Mouse (Mus musculus) lung, embryonic 15.5 days (tissue): Measurements from ENCODE around the gene Wee1. TPM values are rescaled to one million over a fixed set of nuclear protein-coding genes. Genes with fewer than 3 reads are reported as not detected.
"Not testable (repeated sequence)": the region's sequence is repeated elsewhere in the genome, so short reads cannot be mapped to it uniquely, and the experiment has no call there.

ENCODE experiments used
- ATAC-seq: fragments of 200-750 bp; cut with Nextera tagmentation; 2 replicates; pipeline ENCODE4 v1.8.0; 2017; ENCODE audit warnings: moderate number of reproducible peaks, borderline replicate concordance; ENCODE audit not compliant: low FRiP score, low TSS enrichment; ENCODE audit errors: extremely low read depth
- H3K27ac ChIP-seq: fragments of 300-500 bp; sonication (generic); 2 replicates; pipeline ENCODE4 v1.5.1; 2015; ENCODE audit warnings: moderate library complexity, mild to moderate bottlenecking, inconsistent platforms
- H3K27me3 ChIP-seq: fragments of 300-500 bp; sonication (generic); 2 replicates; pipeline ENCODE4 v1.6.1; 2015; ENCODE audit warnings: inconsistent platforms
- H3K36me3 ChIP-seq: fragments of 300-500 bp; sonication (generic); 2 replicates; pipeline ENCODE4 v1.6.1; 2015; ENCODE audit warnings: inconsistent platforms
- H3K4me1 ChIP-seq: fragments of 300-500 bp; sonication (generic); 2 replicates; pipeline ENCODE4 v1.6.1; 2015; ENCODE audit warnings: inconsistent platforms
- H3K4me2 ChIP-seq: fragments of 300-500 bp; sonication (generic); 2 replicates; pipeline ENCODE4 v1.6.1; 2015; ENCODE audit warnings: inconsistent platforms, mild to moderate bottlenecking, moderate library complexity
- H3K4me3 ChIP-seq: fragments of 300-500 bp; sonication (generic); 2 replicates; pipeline ENCODE4 v1.5.1; 2015; ENCODE audit warnings: mild to moderate bottlenecking, inconsistent platforms
- H3K9ac ChIP-seq: fragments of 300-500 bp; sonication (generic); 2 replicates; pipeline ENCODE4 v1.6.1; 2015; ENCODE audit warnings: inconsistent platforms
- H3K9me3 ChIP-seq: fragments of 300-500 bp; sonication (generic); 2 replicates; pipeline ENCODE4 v1.6.1; 2016; ENCODE audit warnings: inconsistent platforms
- WGBS: fragments of 180-500 bp; shearing (Covaris S2); methylation state at CpG from one replicate; pipeline ENCODE4 v1.1.7; 2015; 5-methylcytosine and 5-hydroxymethylcytosine counted together
- polyA plus RNA-seq: library from polyadenylated mRNA; unstranded; fragments of >200 nt; fragmentation: Nextera tagmentation; extraction: Ambion mirVana; gene quantifications from 2 replicates; pipeline ENCODE4 v1.2.1, GENCODE M21; 2015

Wee1 gene
- polyA plus RNA-seq, 1 experiment from 2014 or later = 31.4 TPM

GRCm38 (mm10) chr7:110106633-110107032 lies 15.2 kb upstream of the Wee1 start:
- Histone ChIP-seq H3K9me3 (no peaks in the 10 kb centered on the region), H3K27ac (no peak overlapping the region), H3K4me1 (peaks cover 17% of the 10 kb centered on the region), H3K27me3 (no peaks in the 10 kb centered on the region), H3K4me2 (no peak overlapping the region), H3K36me3 (no peaks in the 10 kb centered on the region), H3K9ac (no peak overlapping the region), H3K4me3 (no peak overlapping the region)
- 31% methylated on average over 3 of the region's 3 CpGs for WGBS
- no peak for ATAC-seq

- H3K9me3 ChIP-seq, H3K4me3 ChIP-seq, H3K9ac ChIP-seq, H3K27me3 ChIP-seq, H3K4me2 ChIP-seq, H3K36me3 ChIP-seq, ATAC-seq: not testable (repeated sequence)
- H3K27ac ChIP-seq = peak overlapping the region; percentile 43
- H3K4me1 ChIP-seq = peaks cover 17% of the 10 kb centered on the region
- 86% methylated on average over 3 of the region's 3 CpGs for WGBS
Measured at GRCm38 (mm10) chr7:110108524-110108923, 13.3 kb upstream of the Wee1 start.

DNA sequence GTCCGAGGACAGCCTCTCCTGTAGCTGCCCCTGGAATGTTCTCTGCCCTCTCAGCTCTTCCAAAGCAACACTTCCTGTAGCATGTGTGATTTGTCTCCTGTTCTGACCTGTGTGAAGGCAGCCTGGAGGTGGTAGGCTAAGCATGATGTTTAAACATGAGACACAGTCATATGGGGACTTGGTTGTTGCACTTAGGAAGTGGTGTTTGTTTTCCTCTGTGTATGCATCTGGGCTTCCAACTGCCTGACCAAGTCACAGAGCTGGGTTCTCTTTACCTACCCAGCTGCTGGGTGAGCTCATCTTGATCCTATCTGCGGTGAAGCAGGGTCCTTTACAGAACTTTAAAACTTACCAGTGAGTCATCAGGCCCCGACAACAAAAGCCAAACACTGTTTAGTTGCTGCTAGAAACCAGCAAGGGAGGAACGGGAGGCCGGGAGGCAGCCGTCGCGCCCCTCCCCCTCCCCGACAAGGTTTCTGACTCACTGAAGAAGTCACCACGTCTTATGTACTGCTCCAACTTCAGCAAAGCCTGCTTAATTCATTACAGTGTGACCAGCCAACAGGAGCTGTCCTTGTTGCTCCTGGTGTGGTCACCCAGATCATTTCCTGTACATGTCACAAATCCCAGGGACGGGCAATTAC lies 12.8 kb upstream of the Wee1 start:
- Histone ChIP-seq H3K4me1 (peaks cover 17% of the 10 kb centered on the region), H3K27me3 (no peaks in the 10 kb centered on the region), H3K9me3 (no peaks in the 10 kb centered on the region), H3K27ac (peak overlapping the region; percentile 43), H3K36me3 (no peaks in the 10 kb centered on the region), H3K4me2 (peak overlapping the region; percentile 28), H3K4me3 (no peak overlapping the region), H3K9ac (peak overlapping the region; percentile 18; the same call in 1 of the 2 replicates)
- peak; percentile 49; the same call in 1 of the 2 replicates for ATAC-seq
- 4% methylated on average over 11 of the region's 11 CpGs for WGBS

DNA sequence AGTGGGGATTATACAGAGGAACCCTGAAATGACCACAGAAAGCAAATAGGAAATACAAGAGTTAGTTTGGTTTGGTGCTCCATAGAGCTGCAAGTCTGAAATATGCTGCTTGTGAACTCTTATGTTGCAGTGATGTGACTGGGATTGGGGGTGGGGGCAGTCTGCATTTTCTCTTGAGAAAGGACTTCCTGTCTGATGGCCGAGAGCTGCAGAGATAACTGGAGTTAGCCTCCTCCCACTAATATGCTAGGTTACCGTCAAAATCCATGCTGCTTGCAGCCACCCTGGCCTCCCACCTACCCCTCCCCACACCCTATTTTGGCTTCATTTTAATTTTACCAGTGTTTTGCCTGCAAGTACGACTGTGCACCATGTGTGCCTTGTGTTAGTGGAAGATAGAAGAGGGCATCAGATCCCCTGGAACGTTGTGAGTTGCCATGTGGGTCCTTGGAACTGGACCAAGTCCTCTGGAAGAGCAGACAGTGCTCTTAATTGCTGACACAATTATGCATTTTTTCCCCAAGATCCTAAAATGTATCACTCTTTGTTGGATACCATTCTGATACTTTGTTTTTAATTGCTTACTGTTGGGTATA lies 11.7 kb upstream of the Wee1 start:
- ATAC-seq = peak; percentile 46; the same call in 1 of the 2 replicates
- no peak overlapping the region for H3K9ac ChIP-seq
- 16% methylated on average over 4 of the region's 4 CpGs for WGBS
- H3K9me3 ChIP-seq = no peaks in the 10 kb centered on the region
- H3K27me3 ChIP-seq = no peaks in the 10 kb centered on the region
- peaks cover 17% of the 10 kb centered on the region for H3K4me1 ChIP-seq
- H3K4me3 ChIP-seq = no peak overlapping the region
- H3K36me3 ChIP-seq = no peaks in the 10 kb centered on the region
- H3K4me2 ChIP-seq = no peak overlapping the region
- H3K27ac ChIP-seq = peak overlapping the region; percentile 43; the same call in 1 of the 2 replicates

- Histone ChIP-seq H3K4me3 (no peak overlapping the region), H3K27ac (no peak overlapping the region), H3K4me2 (no peak overlapping the region), H3K4me1 (peaks cover 7% of the 10 kb centered on the region), H3K36me3 (no peaks in the 10 kb centered on the region), H3K9ac (no peak overlapping the region), H3K9me3 (no peaks in the 10 kb centered on the region), H3K27me3 (no peaks in the 10 kb centered on the region)
- WGBS = 33% methylated on average over 5 of the region's 5 CpGs
- no peak for ATAC-seq
Measured at GRCm38 (mm10) chr7:110114699-110115098, 7.1 kb upstream of the Wee1 start.

- Histone ChIP-seq H3K36me3 (no peaks in the 10 kb centered on the region), H3K27me3 (no peaks in the 10 kb centered on the region), H3K27ac (0 out of 2 replicates have a peak overlapping the region, but pooled peaks have one; percentile 1), H3K4me2 (no peak overlapping the region), H3K9ac (no peak overlapping the region), H3K4me1 (0 out of 2 replicates have a peak, but pooled peaks cover 9% of the 10 kb centered on the region), H3K9me3 (no peaks in the 10 kb centered on the region), H3K4me3 (no peak overlapping the region)
- WGBS = 24% methylated on average over 1 of the region's 1 CpGs
- no peak for ATAC-seq
Measured at GRCm38 (mm10) chr7:110116731-110117291, 5.0 kb upstream of the Wee1 start.

DNA sequence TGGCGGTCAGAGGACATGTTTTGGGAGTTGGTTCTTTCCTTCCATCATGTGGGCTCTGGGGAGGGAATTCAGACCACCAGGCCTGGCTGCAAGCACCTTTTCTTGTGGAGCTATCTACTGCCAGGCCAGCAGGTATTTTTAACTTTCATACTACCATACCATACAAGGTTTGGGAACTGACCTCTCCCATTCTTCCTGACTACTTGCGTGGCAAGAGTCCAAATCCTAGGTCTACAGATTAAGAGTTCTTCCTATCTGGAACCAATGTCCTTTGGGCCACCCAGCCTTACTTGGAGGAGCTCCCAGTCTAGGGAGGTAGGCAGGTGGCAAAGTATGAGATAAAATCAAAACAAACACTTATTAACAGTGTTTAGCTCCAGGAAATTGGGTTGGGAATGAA lies 3.4 kb upstream of the Wee1 start:
- Histone ChIP-seq H3K4me3 (no peak overlapping the region), H3K27me3 (no peaks in the 10 kb centered on the region), H3K36me3 (no peaks in the 10 kb centered on the region), H3K9ac (no peak overlapping the region), H3K9me3 (no peaks in the 10 kb centered on the region), H3K4me1 (0 out of 2 replicates have a peak, but pooled peaks cover 9% of the 10 kb centered on the region), H3K4me2 (no peak overlapping the region), H3K27ac (no peak overlapping the region)
- ATAC-seq = no peak
- WGBS = 85% methylated on average over 2 of the region's 2 CpGs

GRCm38 (mm10) chr7:110120157-110120784 lies 1.6 kb upstream of the Wee1 start:
- Histone ChIP-seq H3K4me3 (0 out of 2 replicates have a peak overlapping the region, but pooled peaks have one; percentile 98), H3K27ac (no peak overlapping the region), H3K36me3 (no peaks in the 10 kb centered on the region), H3K4me1 (peaks cover 16% of the 10 kb centered on the region), H3K9ac (no peak overlapping the region), H3K27me3 (no peaks in the 10 kb centered on the region), H3K9me3 (no peaks in the 10 kb centered on the region), H3K4me2 (peak overlapping the region; percentile 76; the same call in 1 of the 2 replicates)
- WGBS = 82% methylated on average over 2 of the region's 2 CpGs
- ATAC-seq = no peak

- Histone ChIP-seq H3K36me3 (peaks cover under 1% of the 10 kb centered on the region; the same call in 1 of the 2 replicates), H3K4me1 (peaks cover 16% of the 10 kb centered on the region), H3K4me3 (peak overlapping the region; percentile 98), H3K4me2 (peak overlapping the region; percentile 76), H3K9ac (peak overlapping the region; percentile 76), H3K9me3 (no peaks in the 10 kb centered on the region), H3K27ac (peak overlapping the region; percentile 91), H3K27me3 (no peaks in the 10 kb centered on the region)
- WGBS = 1% methylated on average over 9 of the region's 9 CpGs
- ATAC-seq = no peak
Measured at GRCm38 (mm10) chr7:110121162-110121515, 707 bp upstream of the Wee1 start.

- peak; percentile 3; the same call in 1 of the 2 replicates for ATAC-seq
- Histone ChIP-seq H3K9ac (peak overlapping the region; percentile 94), H3K4me3 (peak overlapping the region; percentile 98), H3K27me3 (no peaks in the 10 kb centered on the region), H3K4me2 (peak overlapping the region; percentile 57), H3K27ac (peak overlapping the region; percentile 98), H3K4me1 (peaks cover 16% of the 10 kb centered on the region), H3K9me3 (no peaks in the 10 kb centered on the region), H3K36me3 (peaks cover 9% of the 10 kb centered on the region)
- under 1% methylated on average over 24 of the region's 27 CpGs for WGBS
Measured at GRCm38 (mm10) chr7:110122289-110122564, 381 bp downstream of the Wee1 start.

DNA sequence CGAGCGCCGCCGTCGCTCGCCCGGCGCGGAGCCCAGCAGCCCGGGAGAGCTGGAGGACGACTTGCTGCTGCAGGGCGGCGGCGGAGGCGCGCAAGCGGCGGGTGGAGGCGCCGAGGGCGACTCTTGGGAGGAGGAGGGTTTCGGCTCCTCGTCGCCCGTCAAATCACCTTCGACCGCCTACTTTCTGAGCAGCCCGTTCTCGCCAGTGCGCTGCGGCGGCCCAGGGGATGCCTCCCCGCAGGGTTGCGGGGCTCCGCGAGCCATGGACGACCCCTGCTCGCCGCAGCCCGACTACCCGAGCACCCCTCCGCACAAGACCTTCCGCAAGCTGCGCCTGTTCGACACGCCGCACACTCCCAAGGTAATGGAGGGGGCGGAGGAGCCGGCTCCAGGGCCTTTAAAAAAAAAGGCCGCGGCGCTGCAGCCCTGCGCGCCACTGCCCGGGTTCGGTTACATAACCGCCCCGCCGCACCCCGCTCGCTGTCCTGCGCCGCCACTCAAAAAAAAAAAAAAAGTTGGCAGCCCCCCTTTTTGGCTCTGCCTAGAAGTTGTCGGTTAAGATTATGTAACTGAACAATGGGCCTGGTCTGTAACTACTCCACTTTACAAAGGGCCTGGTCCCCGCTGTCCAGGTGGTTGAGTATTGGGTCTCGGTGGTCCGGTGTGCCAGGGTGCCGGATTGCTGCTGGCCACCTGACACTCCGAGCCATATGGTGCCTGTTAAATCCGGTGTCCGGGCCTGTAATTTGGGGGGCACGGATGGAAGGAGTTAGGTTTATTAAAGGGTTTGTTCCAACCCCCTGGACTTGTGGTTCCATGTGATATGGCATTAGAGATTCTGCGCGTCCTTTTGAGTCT lies 948 bp downstream of the Wee1 start:
- Histone ChIP-seq H3K9me3 (no peaks in the 10 kb centered on the region), H3K36me3 (peaks cover 15% of the 10 kb centered on the region), H3K4me1 (peaks cover 16% of the 10 kb centered on the region), H3K4me2 (peak overlapping the region; percentile 57), H3K27ac (peak overlapping the region; percentile 98), H3K27me3 (no peaks in the 10 kb centered on the region), H3K4me3 (peak overlapping the region; percentile 98), H3K9ac (peak overlapping the region; percentile 94)
- ATAC-seq = peak; percentile 7; the same call in 1 of the 2 replicates
- 0% methylated on average over 74 of the region's 74 CpGs for WGBS
